ENCODE assay signal across 16 mouse cellular contexts in genomic region chr14:38637070-38637469, GRCm38 (mm10).
"Had no signal": no experiment of that assay in that cellular context is flagged by ENCODE, and none has a peak within 500 bp of the region (broad histone marks: within the 10 kb centered on the region; RNA-seq: fewer than 3 reads in every experiment).

No protein-coding gene starts in this region.

- H3K27ac ChIP-seq: neural tube, embryonic 13.5 days; neural tube, embryonic 15.5 days; stomach, embryonic 15.5 days; stomach, postnatal 0 days had no signal

- H3K36me3 ChIP-seq: neural tube, embryonic 13.5 days; neural tube, embryonic 15.5 days; stomach, embryonic 15.5 days had no signal

- H3K4me3 ChIP-seq: neural tube, embryonic 13.5 days; neural tube, embryonic 15.5 days; stomach, embryonic 15.5 days had no signal

- H3K4me1 ChIP-seq: neural tube, embryonic 13.5 days; neural tube, embryonic 15.5 days; stomach, embryonic 15.5 days had no signal

- H3K9ac ChIP-seq: neural tube, embryonic 13.5 days; neural tube, embryonic 15.5 days; stomach, embryonic 15.5 days had no signal

- H3K9me3 ChIP-seq: neural tube, embryonic 13.5 days; neural tube, embryonic 15.5 days; stomach, embryonic 15.5 days had no signal

- H3K27me3 ChIP-seq: neural tube, embryonic 13.5 days; neural tube, embryonic 15.5 days; stomach, embryonic 15.5 days had no signal

- H3K4me2 ChIP-seq: neural tube, embryonic 13.5 days; neural tube, embryonic 15.5 days; stomach, embryonic 15.5 days had no signal

- DNase-seq: retina, postnatal 1 day; right cerebral cortex, adult 18-20 months; right cerebral cortex, postnatal 14 days; right cerebral cortex, postnatal 25 days; right cerebral cortex, postnatal 4 days; spleen, adult 18-20 months; thymus, adult 18-20 months; thymus, adult 2 months; thymus, postnatal 14 days; thymus, postnatal 25 days; thymus, postnatal 36 days; thymus, postnatal 4 days had no signal
